Mouse (Mus musculus): ENCODE measurements around the gene Wfikkn1.

The Wfikkn1 gene

GRCm38 (mm10) chr17:25880196-25880910 is at the start of gene Wfikkn1:
TSS of gene Wfikkn1 (minus strand) at chr17:25880858.
- in situ Hi-C loops (cut with MboI; ENCODE audit: low pct_unique_long_range_greater_than_20kb in 1 of 2, low sequenced_read_pairs in 2 of 2, unreplicated experiment in 1 of 2), result no loop called here

GRCm38 (mm10) chr17:25925348-25925747 is 44.7 kb upstream of the Wfikkn1 start:
- in situ Hi-C loops (cut with MboI; ENCODE audit: low pct_unique_long_range_greater_than_20kb in 1 of 2, low sequenced_read_pairs in 2 of 2, unreplicated experiment in 1 of 2), result no loop called here

DNA sequence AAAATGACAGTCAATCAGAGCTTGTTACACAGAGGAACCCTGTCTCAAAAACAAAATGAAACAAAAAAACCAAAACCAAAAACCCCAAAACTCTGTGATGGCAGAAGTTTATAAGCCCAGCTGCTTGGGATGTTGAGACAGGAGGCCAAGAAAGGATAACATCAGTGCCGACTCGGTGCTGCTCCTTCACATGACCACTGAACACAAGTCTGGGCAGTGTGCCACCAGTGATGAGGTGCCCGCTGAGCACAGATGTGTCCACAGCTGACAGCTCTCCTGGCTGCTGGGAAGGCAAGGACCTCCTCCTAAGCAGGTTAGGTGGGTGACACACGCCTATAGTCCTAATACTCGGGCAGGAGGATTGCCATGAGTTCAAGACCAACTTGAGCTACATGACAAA is 41.5 kb upstream of the Wfikkn1 start:
- in situ Hi-C loops (cut with MboI; ENCODE audit: low pct_unique_long_range_greater_than_20kb in 1 of 2, low sequenced_read_pairs in 2 of 2, unreplicated experiment in 1 of 2), result no loop called here

DNA sequence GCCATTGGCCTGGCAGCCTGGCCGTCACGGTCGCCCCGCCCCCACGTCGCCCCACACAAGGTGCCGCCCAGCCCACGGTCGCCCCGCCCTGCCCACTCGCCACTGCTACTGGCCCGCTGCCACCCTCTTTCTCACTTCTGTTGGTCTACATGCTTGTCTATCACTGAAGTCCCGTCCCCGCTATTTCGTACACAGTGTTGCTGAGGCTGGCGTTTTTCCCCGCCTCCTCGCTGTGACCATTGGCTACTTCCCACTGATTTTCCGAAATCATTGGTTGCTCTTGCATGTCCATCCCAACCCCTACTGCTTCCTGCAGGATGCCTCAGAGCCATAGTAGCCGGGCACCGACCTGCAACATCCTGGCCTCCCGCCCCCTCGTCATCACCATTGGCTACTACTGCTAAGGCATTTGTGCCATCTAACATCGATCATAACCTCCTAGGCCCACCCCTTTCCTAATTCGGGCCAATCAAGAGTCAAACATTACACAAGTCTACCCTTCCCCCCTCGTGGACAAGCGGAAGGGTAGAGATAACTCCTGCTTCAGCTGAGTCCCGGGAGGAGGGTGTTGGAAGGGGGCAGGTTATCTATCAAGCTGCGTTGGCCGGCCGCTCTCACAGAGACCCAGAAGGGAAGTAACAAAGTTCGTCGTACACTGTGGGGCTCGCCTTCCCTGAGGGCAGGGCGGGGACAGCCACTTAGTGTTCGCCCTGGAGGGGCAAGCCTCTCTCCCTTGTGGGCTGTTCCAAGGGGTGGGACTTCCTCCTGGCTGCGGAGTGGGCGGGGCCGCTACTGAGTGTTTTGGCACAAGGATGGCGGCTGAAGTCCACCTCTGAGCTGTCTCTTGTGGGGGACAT is 39.4 kb upstream of the Wfikkn1 start:
- in situ Hi-C loops (cut with MboI; ENCODE audit: low pct_unique_long_range_greater_than_20kb in 1 of 2, low sequenced_read_pairs in 2 of 2, unreplicated experiment in 1 of 2), result no loop called here

- in situ Hi-C loops (cut with MboI; ENCODE audit: low pct_unique_long_range_greater_than_20kb in 1 of 2, low sequenced_read_pairs in 2 of 2, unreplicated experiment in 1 of 2), result no loop called here
Measured at GRCm38 (mm10) chr17:25919144-25919785, 38.6 kb upstream of the Wfikkn1 start, which contains the start of gene Rab40c. TSS of gene Rab40c (minus strand) at chr17:25919727.

DNA sequence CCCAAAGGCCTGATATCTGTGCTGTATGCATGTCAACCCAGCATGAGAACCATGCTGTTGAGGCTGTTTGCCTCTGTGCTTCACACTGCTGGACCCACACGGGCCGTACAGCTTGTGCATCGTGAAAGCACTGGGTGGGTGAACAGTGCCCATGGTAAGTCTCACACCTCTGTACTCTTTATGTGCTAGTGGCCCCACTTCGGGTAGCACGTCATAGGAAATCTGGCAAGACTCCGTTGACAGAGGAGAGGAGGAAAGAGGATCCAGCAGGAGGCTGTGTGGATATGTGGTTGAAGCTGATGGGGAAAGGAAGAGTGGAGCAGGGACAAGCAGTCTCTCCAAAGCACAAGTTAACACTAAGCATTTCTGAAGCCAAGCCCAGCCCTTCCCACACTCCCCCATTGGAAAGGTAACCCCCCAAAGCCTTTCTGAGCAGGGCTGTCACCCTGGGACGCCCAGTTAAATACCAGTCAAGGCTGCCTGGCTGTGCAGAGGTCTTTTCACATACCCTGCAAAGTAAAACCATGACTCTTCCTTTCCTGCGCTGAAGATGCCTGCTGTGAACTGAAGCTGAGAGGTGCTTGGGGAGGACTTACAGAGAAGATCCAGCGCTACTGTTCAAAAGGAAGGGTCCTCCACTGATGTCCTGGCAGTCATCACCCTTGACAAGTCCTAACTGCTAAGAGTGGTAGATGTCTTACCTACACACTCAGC is 37.5 kb upstream of the Wfikkn1 start:
- in situ Hi-C loops (cut with MboI; ENCODE audit: low pct_unique_long_range_greater_than_20kb in 1 of 2, low sequenced_read_pairs in 2 of 2, unreplicated experiment in 1 of 2), result no loop called here

DNA sequence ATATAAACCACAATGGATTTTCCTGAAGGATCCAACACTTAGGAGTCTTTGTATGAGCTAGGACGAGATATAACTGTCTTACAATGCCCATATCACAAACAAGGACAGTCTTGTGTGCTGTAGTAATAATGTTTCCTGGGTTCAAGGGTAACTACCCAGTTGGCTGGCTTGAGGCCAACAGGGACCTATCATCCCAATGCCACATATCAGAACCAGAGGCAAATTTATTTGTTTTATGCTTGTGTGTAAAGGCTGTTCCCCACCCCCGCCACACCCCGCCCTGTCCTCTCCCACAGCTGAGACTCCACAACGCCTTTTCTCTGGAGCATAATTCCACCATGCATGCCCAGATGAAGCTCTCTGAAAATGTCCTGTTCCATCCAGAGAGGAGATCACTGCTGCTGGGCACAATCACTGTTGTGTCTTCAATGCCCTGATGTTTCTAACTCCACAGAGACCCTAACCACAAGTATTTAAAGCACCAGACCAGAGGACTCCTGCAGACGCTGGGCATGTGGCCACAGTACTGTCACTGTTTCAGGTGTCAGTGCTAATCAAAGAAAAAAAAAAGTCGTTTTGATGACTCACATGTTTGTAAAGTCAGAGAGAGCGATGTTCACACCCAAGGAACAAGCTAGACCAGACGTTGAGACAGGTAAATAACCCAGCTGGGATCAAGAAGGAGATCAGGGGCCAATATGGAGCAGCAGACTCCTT is 36.4 kb upstream of the Wfikkn1 start:
- in situ Hi-C loops (cut with MboI; ENCODE audit: low pct_unique_long_range_greater_than_20kb in 1 of 2, low sequenced_read_pairs in 2 of 2, unreplicated experiment in 1 of 2), result no loop called here

- in situ Hi-C loops (cut with MboI; ENCODE audit: low pct_unique_long_range_greater_than_20kb in 1 of 2, low sequenced_read_pairs in 2 of 2, unreplicated experiment in 1 of 2), result no loop called here
Measured at GRCm38 (mm10) chr17:25914295-25914694, 33.6 kb upstream of the Wfikkn1 start.

GRCm38 (mm10) chr17:25913877-25914275 is 33.2 kb upstream of the Wfikkn1 start:
- in situ Hi-C loops (cut with MboI; ENCODE audit: low pct_unique_long_range_greater_than_20kb in 1 of 2, low sequenced_read_pairs in 2 of 2, unreplicated experiment in 1 of 2), result no loop called here

DNA sequence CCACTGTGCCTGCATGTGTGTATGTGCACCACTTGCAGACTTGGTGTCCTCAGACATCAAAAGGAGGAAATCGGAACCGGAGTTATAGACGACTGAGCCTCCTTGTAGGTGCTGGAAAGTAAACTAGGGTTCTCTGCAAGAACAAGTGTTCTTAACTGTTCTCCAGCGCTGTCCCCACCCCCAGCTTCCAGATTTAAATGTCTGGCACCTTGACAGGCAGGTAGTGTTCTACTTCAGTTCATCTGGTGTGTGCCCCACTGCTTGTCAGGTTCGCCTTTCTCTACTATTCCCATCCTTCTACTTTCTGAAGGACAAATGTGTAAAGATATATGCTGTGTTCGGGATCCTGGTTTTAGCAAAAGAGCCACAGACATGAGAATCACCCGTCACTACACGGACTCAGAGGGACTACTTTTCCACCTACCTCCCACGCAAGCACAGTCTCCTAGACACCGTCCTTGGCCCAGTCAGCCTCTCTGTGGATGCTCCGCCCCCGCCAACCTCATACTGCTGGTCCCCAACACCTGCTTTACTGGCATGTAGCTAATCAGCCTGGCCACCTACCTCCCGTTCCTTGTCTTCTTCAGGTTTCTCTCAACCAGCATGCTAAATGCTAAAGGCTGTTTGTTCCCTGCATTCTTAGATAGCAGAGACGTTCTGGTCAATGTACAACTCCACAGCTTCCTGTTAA is 32.7 kb upstream of the Wfikkn1 start:
- in situ Hi-C loops (cut with MboI; ENCODE audit: low pct_unique_long_range_greater_than_20kb in 1 of 2, low sequenced_read_pairs in 2 of 2, unreplicated experiment in 1 of 2), result no loop called here

DNA sequence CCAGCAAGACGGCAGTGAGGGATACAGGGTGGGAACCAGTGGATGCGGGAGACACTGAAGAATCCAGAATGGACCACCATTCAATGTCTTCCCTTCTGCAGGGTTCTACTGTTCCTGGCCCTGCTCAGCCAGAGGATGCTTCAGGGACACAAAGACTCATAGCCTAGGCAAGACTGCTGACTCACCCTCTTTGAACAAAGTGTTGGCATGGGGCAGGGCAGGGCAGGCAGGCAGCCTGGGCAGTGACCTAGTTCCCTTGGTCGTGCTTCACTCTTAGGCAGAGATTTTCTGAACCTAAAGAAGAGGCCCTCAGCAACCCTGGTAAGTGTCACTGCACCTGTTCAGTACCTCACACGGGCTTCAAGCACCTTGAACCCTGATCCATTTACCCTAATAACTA is 31.2 kb upstream of the Wfikkn1 start:
- in situ Hi-C loops (cut with MboI; ENCODE audit: low pct_unique_long_range_greater_than_20kb in 1 of 2, low sequenced_read_pairs in 2 of 2, unreplicated experiment in 1 of 2), result no loop called here

GRCm38 (mm10) chr17:25907640-25908039 is 27.0 kb upstream of the Wfikkn1 start:
- in situ Hi-C loops (cut with MboI; ENCODE audit: low pct_unique_long_range_greater_than_20kb in 1 of 2, low sequenced_read_pairs in 2 of 2, unreplicated experiment in 1 of 2), result no loop called here

DNA sequence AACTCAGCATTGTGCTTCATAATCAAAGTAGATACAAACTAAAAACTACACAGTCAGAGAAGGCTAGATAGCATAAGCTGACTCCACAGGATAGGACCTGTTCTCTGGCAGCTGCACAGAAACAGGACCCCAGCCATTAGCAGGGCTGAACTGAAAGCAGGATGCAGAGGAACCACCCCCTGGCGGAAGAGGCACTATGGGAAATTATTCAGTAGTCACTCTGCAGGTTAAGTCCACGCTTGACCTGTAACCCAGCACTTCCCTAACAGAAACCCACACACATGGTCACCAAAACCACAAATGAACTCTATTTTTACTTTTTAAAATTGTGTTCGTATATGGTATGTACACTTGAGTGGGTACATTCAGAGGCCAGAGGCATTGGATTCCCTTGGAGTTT is 22.4 kb upstream of the Wfikkn1 start:
- in situ Hi-C loops (cut with MboI; ENCODE audit: low pct_unique_long_range_greater_than_20kb in 1 of 2, low sequenced_read_pairs in 2 of 2, unreplicated experiment in 1 of 2), result no loop called here

- in situ Hi-C loops (cut with MboI; ENCODE audit: low pct_unique_long_range_greater_than_20kb in 1 of 2, low sequenced_read_pairs in 2 of 2, unreplicated experiment in 1 of 2), result no loop called here
Measured at GRCm38 (mm10) chr17:25900193-25900592, 19.5 kb upstream of the Wfikkn1 start.

DNA sequence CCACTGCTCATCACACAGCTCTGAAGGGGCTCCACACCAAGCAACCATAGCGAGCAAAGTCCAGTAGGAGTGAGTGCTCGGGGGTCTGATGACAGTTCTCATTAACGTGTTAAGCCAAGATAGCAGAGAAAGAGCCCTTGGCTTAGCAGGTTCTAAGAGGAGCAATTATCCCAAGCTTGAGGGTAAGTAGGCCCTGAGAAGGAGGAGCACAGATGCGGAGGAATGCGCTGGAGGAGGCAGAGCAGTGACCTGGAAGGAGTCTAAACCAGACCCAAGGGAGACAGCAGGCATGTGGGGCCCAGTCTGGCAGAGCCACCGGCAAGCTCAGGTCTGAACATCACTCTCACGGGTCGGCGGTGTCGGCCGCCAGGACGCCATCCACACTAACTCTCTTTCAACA is 15.2 kb upstream of the Wfikkn1 start:
- in situ Hi-C loops (cut with MboI; ENCODE audit: low pct_unique_long_range_greater_than_20kb in 1 of 2, low sequenced_read_pairs in 2 of 2, unreplicated experiment in 1 of 2), result no loop called here

- in situ Hi-C loops (cut with MboI; ENCODE audit: low pct_unique_long_range_greater_than_20kb in 1 of 2, low sequenced_read_pairs in 2 of 2, unreplicated experiment in 1 of 2), result no loop called here
Measured at GRCm38 (mm10) chr17:25895415-25895814, 14.8 kb upstream of the Wfikkn1 start.

DNA sequence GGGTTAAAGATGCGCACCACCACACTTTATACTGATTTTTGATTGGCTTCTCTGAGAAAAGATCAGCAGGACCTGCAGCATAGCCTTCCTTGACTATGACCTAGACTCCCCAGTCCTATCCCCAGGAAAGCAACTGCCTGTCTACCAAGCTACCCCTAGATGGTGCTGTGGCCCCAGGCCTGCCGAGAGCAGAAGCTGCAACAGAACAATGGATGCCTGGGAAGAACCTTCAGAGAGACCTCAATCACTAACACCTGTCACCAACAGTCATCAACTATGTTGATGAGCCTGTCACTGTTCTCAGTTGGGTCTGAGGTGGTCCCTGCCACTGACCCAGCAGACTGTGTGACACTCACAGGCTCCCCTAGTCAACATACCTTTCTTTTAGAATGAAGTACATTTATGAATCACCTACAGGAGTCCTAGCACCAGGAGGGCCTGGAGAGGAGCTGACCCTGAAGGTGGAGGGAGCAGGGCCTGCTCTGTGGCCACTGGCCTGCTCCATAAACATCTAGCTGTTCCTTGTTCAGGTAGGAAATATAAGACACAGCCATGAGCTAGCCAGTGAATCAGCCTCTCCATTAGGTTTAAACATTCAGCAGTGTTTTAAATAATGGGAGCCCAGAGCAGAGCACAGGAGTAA is 13.4 kb upstream of the Wfikkn1 start:
- in situ Hi-C loops (cut with MboI; ENCODE audit: low pct_unique_long_range_greater_than_20kb in 1 of 2, low sequenced_read_pairs in 2 of 2, unreplicated experiment in 1 of 2), result no loop called here
